Mouse (Mus musculus): ENCODE data around the gene Gm6502.
"Not testable (repeated sequence)": the region's sequence is repeated elsewhere in the genome, so short reads cannot be mapped to it uniquely, and the experiment has no call there.

Gm6502 gene

DNA sequence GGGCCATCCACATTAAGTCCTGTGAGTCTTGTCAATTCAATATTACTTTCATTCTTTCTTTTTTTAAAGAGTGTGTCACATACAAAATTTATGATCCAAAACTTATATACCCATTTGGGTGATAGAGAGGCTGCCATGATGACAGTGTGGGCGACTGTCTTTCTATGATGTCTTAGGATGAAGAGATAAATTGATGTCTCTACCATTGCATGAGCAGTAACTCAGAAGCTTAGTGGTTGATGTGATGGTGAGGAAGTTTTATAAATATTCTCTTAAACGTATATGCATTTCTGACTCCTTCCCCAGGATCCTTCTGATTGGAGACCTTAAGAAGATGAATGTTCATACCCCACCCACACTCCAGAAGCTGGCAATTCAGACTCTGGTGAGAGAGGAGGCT, at the start of gene Gm6502:
TSS of gene Gm6502 (plus strand) at position 301 of the 400 bp plus-strand sequence.
- DNase-seq (ENCODE audit: extremely low spot score), result not testable (repeated sequence)

DNA sequence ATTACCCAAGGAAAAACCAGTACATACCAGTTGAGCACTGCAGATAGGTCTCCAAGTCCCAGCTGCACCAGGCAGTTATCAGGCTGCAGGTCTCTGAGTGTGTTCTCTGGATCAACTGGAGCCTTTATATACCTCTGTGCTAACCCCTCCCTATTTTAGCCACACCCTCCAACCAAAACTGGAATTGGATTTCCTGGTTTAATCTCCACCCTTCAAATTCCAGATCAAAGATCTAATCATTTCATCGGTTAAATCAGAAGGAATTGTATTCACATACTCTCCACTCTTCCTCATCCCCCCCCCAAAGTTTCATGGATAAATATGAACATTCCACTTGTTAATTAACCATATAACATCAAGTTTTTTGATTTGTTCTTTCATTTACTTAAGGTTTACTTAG, 7.5 kb upstream of the Gm6502 start, which contains the start of gene A430089I19Rik:
TSS of gene A430089I19Rik (minus strand) at position 101 of the 400 bp plus-strand sequence.
- not testable (repeated sequence) for DNase-seq (ENCODE audit: extremely low spot score)

- DNase-seq (ENCODE audit: extremely low spot score), result not testable (repeated sequence)
Measured at GRCm38 (mm10) chr5:94339449-94339848, 25.2 kb downstream of the Gm6502 start, which contains the start of gene AA792892. TSS of gene AA792892 (plus strand) at chr5:94339749.
